Mouse (Mus musculus) stomach, postnatal 0 days (tissue): ENCODE measurements around the gene Ly6g6d. TPM values are rescaled to one million over a fixed set of nuclear protein-coding genes. Genes with fewer than 3 reads are reported as not detected.

ENCODE experiments used
- ATAC-seq: fragments of 200-750 bp; cut with Nextera tagmentation; 2 replicates; pipeline ENCODE4 v1.8.0; 2017; ENCODE audit not compliant: low FRiP score, low TSS enrichment
- DNase-seq: peaks from one replicate; pipeline ENCODE4 v3.0.0-alpha.2; 2016; ENCODE audit warnings: low spot score
- H3K27ac ChIP-seq: fragments of 300-500 bp; sonication (generic); replicated peaks from 2 replicates; pipeline ENCODE4 v1.5.1; 2014; ENCODE audit warnings: mild to moderate bottlenecking, control low read depth
- H3K27me3 ChIP-seq: fragments of 300-500 bp; sonication (generic); 2 replicates; pipeline ENCODE4 v1.6.1; 2014; ENCODE audit warnings: low read length; ENCODE audit not compliant: control insufficient read depth, insufficient read depth
- H3K36me3 ChIP-seq: fragments of 300-500 bp; sonication (generic); 2 replicates; pipeline ENCODE4 v1.6.1; 2014; ENCODE audit warnings: low read length, mixed read lengths; ENCODE audit not compliant: control insufficient read depth, insufficient read depth
- H3K4me1 ChIP-seq: fragments of 300-500 bp; sonication (generic); replicated peaks from 2 replicates; pipeline ENCODE4 v1.6.1; 2014; ENCODE audit warnings: antibody characterized with exemption; ENCODE audit not compliant: control insufficient read depth, insufficient read depth
- H3K4me2 ChIP-seq: fragments of 300-500 bp; sonication (generic); replicated peaks from 2 replicates; pipeline ENCODE4 v1.6.1; 2014; ENCODE audit warnings: low read depth, mild to moderate bottlenecking, control low read depth, moderate library complexity
- H3K4me3 ChIP-seq: fragments of 300-500 bp; sonication (generic); 2 replicates; pipeline ENCODE4 v1.5.1; 2014; ENCODE audit warnings: low read depth, low read length, control low read depth
- H3K9ac ChIP-seq: fragments of 300-500 bp; sonication (generic); 2 replicates; pipeline ENCODE4 v1.6.1; 2014; ENCODE audit warnings: mild to moderate bottlenecking, low read length, control low read depth, mixed read lengths
- H3K9me3 ChIP-seq: fragments of 300-500 bp; sonication (generic); 2 replicates; pipeline ENCODE4 v1.6.1; 2016; ENCODE audit warnings: low read length; ENCODE audit not compliant: control insufficient read depth
- CTCF ChIP-seq: IDR thresholded peaks from 2 replicates; pipeline ENCODE4 v1.5.1; 2016; ENCODE audit warnings: antibody characterized with exemption, low read depth, mild to moderate bottlenecking, moderate library complexity
- EP300 ChIP-seq: optimal IDR thresholded peaks from 2 replicates; pipeline ENCODE3; 2016; ENCODE audit warnings: antibody characterized with exemption
- WGBS: fragments of 180-500 bp; shearing (Covaris S2); extraction: QIAGEN DNeasy Blood & Tissue Kit; methylation state at CpG from one replicate; pipeline ENCODE4 v1.1.7; 2014; 5-methylcytosine and 5-hydroxymethylcytosine counted together
- polyA plus RNA-seq: library from polyadenylated mRNA; unstranded; fragments of >200 nt; fragmentation: Nextera tagmentation; extraction: Ambion mirVana; gene quantifications from 2 replicates; pipeline ENCODE4 v1.2.1, GENCODE M21; 2015

The Ly6g6d gene
- polyA plus RNA-seq, 1 experiment from 2014 or later = 7.7 TPM

DNA sequence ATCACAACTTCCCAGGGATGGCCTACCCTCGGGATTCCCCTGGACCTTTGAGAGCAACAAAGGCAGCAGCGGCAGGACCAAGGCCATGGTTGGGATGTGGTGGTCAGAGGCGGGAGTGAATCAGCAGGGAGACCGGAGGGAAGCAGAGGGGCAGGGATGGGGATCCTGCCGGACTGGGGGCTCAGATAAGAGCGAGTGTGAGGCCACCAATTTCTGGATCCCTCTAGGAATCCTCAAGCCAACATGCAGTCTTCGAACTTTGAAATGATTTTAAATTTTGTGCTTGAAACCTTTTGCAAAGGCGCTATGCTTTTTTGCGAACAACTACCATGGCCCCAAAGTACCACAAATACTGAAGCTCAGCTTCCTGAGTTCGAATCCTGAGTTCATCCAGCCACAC is 11.8 kb downstream of the Ly6g6d start, which contains the start of gene Mpig6b:
Gene Mpig6b, minus strand, starts transcription at position 101 of the 400 bp plus-strand sequence.
- H3K9ac ChIP-seq = peak within 1 kb of the TSS; percentile 38
- ATAC-seq (no peak), DNase-seq (no peak)
- TF ChIP-seq EP300 (no peak), CTCF (no peak)
- peaks cover 3% of the 10 kb centered on the region; the same call in 1 of the 2 replicates for H3K36me3 ChIP-seq
- H3K27me3 ChIP-seq = no peaks in the 10 kb centered on the region
- H3K4me1 ChIP-seq = 0 out of 2 replicates have a peak, but pooled peaks cover 2% of the 10 kb centered on the region
- H3K27ac ChIP-seq = peak within 1 kb of the TSS; percentile 87
- peak within 1 kb of the TSS; percentile 41 for H3K4me3 ChIP-seq
- H3K4me2 ChIP-seq = peak within 1 kb of the TSS; percentile 63
- WGBS = 69% methylated on average over 10 of the region's 10 CpGs
- H3K9me3 ChIP-seq = no peaks in the 10 kb centered on the region

DNA sequence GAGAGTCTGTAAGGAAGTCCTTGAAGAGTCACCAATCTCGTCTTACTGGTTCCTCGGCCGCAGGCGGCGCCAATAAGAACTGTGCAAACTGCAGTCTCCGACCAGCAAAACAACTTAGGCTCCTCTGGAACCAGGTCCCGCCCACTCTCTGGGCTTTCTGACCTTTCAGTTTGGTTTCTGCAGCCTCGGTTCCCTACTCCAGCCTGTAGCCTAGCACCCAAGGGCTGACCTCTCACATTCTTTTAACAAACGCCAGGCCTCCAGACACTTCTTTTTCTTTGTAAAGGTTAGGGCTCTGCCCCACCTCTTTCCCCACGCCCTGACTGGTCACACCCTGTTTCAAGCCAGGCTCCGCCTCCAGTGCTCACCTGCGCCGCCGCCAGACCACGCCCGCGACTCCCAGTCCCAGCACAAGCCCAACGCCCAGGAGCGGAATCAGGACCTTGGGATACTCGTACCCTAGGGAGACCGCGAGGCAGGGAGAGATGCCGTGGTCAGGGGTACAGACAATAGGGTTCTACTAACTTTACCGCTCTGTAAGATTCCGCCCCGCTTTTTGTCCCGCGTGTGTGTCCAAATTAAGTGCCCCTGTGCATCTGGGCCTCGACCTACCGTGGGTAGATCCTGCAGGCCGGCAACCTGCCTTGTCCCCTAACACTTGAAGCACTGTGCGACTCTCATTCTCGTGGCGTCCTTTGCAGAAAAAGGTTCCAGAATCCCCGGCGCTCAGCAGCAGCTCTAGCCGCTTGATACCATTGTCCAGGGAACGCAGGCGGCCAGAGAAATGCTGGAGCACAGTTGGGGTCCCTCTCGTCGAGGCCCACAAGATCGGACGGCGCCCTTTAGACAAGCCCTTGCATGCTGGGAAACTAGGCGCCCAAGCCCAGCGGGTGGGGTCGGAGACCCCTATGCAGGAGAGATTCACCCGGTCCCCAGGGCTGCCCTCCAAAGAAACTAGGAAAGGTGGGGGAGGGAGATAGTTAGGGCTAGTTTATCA is 12.6 kb downstream of the Ly6g6d start, which contains the start of gene Ly6g6c:
Gene Ly6g6c, plus strand, starts transcription at position 438 of the 997 bp plus-strand sequence.
- Histone ChIP-seq H3K27me3 (no peaks in the 10 kb centered on the region), H3K9ac (peak within 1 kb of the TSS; percentile 38), H3K4me1 (0 out of 2 replicates have a peak, but pooled peaks cover 2% of the 10 kb centered on the region), H3K4me3 (peak within 1 kb of the TSS; percentile 41), H3K9me3 (no peaks in the 10 kb centered on the region), H3K36me3 (peaks cover 7% of the 10 kb centered on the region; the same call in 1 of the 2 replicates), H3K27ac (peak within 1 kb of the TSS; percentile 87), H3K4me2 (peak within 1 kb of the TSS; percentile 63)
- 5% methylated on average over 47 of the region's 48 CpGs for WGBS
- DNase-seq (peak; percentile 93), ATAC-seq (peak; percentile 90)
- TF ChIP-seq EP300 = peak; percentile 26
- peak; percentile 43 for TF ChIP-seq CTCF

DNA sequence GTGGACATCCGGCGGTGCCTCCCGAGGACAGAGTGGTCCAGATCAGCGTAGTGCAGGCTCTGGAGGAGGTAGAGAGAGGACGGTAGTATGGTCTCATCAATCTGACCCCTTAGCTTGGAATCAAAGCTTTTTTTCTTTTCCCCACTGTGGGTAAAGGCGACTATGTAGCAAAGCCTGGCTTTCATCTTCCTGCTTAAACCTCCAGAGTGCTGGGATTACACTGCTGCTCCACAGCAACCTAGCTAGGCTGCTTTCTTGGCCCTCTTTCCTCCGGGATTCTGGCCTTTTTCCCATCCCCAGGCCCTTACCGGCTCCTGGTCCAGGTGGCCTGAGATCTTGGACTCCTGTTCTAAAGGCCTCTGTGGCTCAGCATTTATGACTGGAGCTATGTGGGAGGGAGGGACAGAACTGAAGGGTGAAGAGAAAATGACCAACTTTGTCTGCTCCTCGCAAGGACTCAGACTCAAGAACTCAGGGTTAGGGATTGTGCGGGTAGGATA is 13.4 kb downstream of the Ly6g6d start:
- WGBS = 26% methylated on average over 10 of the region's 10 CpGs
- H3K9me3 ChIP-seq = no peaks in the 10 kb centered on the region
- H3K36me3 ChIP-seq = peaks cover 7% of the 10 kb centered on the region; the same call in 1 of the 2 replicates
- peak overlapping the region; percentile 63 for H3K4me2 ChIP-seq
- no peak for TF ChIP-seq CTCF
- TF ChIP-seq EP300 = no peak
- H3K27ac ChIP-seq = peak overlapping the region; percentile 87
- H3K9ac ChIP-seq = peak overlapping the region; percentile 38; the same call in 1 of the 2 replicates
- peak overlapping the region; percentile 41; the same call in 1 of the 2 replicates for H3K4me3 ChIP-seq
- H3K27me3 ChIP-seq = no peaks in the 10 kb centered on the region
- ATAC-seq (peak; percentile 1), DNase-seq (no peak)
- H3K4me1 ChIP-seq = 0 out of 2 replicates have a peak, but pooled peaks cover 2% of the 10 kb centered on the region

DNA sequence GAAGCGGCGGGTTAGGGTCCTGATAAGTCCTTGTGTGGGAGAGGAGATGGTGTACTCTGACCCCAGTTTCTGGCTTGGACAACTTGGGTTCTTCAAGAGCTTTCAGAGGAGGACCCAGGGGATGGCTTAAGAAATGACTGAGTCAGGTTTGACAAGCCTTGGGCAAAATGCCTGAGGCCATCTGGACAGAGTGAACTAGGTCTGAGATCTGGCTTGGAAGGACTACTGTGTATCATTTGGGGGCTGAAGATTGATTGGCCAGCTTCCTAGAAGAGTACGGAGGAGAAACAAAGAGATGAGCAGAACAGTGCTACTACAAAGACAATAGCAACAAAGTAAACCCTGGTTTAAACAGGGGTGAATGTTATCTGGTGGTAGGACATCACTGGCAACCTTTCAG is 14.4 kb downstream of the Ly6g6d start:
- Histone ChIP-seq H3K4me3 (no peak overlapping the region), H3K36me3 (peaks cover 7% of the 10 kb centered on the region; the same call in 1 of the 2 replicates), H3K4me2 (no peak overlapping the region), H3K27ac (no peak overlapping the region), H3K9me3 (no peaks in the 10 kb centered on the region), H3K4me1 (0 out of 2 replicates have a peak, but pooled peaks cover 2% of the 10 kb centered on the region), H3K9ac (no peak overlapping the region), H3K27me3 (no peaks in the 10 kb centered on the region)
- WGBS = 79% methylated on average over 3 of the region's 3 CpGs
- no peak for TF ChIP-seq EP300
- no peak for TF ChIP-seq CTCF
- DNase-seq (no peak), ATAC-seq (no peak)

DNA sequence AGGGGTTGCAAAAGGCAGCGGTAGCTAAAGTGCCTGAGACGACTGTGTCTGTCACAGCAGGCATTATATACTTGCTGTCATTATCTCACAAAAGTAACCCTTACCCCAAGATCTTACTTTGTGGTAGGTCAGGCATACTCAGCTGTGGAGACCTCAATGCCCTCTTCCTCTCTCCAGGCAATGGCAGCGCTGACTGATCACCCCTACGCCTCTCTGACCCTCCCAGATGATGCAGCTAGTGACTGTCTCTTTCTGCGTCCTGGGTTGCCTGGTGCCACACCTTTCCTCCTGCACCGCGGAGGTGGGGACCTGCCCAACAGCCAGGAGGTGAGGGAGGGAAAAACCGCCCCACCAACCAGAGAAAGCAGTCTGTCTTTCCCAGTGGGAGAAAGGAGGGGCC is 16.6 kb downstream of the Ly6g6d start:
- ATAC-seq (no peak), DNase-seq (no peak)
- no peaks in the 10 kb centered on the region for H3K9me3 ChIP-seq
- H3K4me3 ChIP-seq = no peak overlapping the region
- no peaks in the 10 kb centered on the region for H3K27me3 ChIP-seq
- no peak overlapping the region for H3K9ac ChIP-seq
- 67% methylated on average over 8 of the region's 8 CpGs for WGBS
- TF ChIP-seq CTCF (no peak), EP300 (no peak)
- H3K4me1 ChIP-seq = 0 out of 2 replicates have a peak, but pooled peaks cover 2% of the 10 kb centered on the region
- H3K36me3 ChIP-seq = peaks cover 14% of the 10 kb centered on the region
- H3K4me2 ChIP-seq = no peak overlapping the region
- H3K27ac ChIP-seq = 0 out of 2 replicates have a peak overlapping the region, but pooled peaks have one; percentile 30
